Mouse (Mus musculus) kidney, embryonic 14.5 days (tissue): ENCODE data around the gene Atp2c2. TPM values are rescaled to one million over a fixed set of nuclear protein-coding genes. Genes with fewer than 3 reads are reported as not detected.

Experiments used
- ATAC-seq: fragments of 200-750 bp; cut with Nextera tagmentation; 2 replicates; pipeline ENCODE4 v1.8.0; 2017; ENCODE audit warnings: moderate number of reproducible peaks, mild to moderate bottlenecking, moderate TSS enrichment, moderate library complexity; ENCODE audit not compliant: low FRiP score, low TSS enrichment
- H3K27ac ChIP-seq: fragments of 300-500 bp; sonication (generic); 2 replicates; pipeline ENCODE4 v1.5.1; 2014; ENCODE audit warnings: low read depth, mild to moderate bottlenecking, low read length, moderate library complexity, mixed read lengths
- H3K27me3 ChIP-seq: fragments of 300-500 bp; sonication (generic); 2 replicates; pipeline ENCODE4 v1.6.1; 2014; ENCODE audit warnings: mild to moderate bottlenecking, low read length; ENCODE audit not compliant: control insufficient read depth, insufficient read depth
- H3K36me3 ChIP-seq: fragments of 300-500 bp; sonication (generic); 2 replicates; pipeline ENCODE4 v1.6.1; 2014; ENCODE audit warnings: low read length, mixed read lengths; ENCODE audit not compliant: control insufficient read depth, insufficient read depth
- H3K4me1 ChIP-seq: fragments of 300-500 bp; sonication (generic); 2 replicates; pipeline ENCODE4 v1.6.1; 2014; ENCODE audit warnings: low read length, mixed read lengths; ENCODE audit not compliant: control insufficient read depth, insufficient read depth
- H3K4me2 ChIP-seq: fragments of 300-500 bp; sonication (generic); replicated peaks from 2 replicates; pipeline ENCODE4 v1.6.1; 2014; ENCODE audit warnings: low read depth, mild to moderate bottlenecking, low read length
- H3K4me3 ChIP-seq: fragments of 300-500 bp; sonication (generic); 2 replicates; pipeline ENCODE4 v1.5.1; 2014; ENCODE audit warnings: mild to moderate bottlenecking, low read length
- H3K9ac ChIP-seq: fragments of 300-500 bp; sonication (generic); 2 replicates; pipeline ENCODE4 v1.6.1; 2014; ENCODE audit warnings: low read depth, mild to moderate bottlenecking, low read length, moderate library complexity
- H3K9me3 ChIP-seq: fragments of 300-500 bp; sonication (generic); 2 replicates; pipeline ENCODE4 v1.6.1; 2016; ENCODE audit warnings: low read length; ENCODE audit not compliant: control insufficient read depth
- WGBS: fragments of 180-500 bp; shearing (Covaris S2); extraction: QIAGEN DNeasy Blood & Tissue Kit; methylation state at CpG from one replicate; pipeline ENCODE4 v1.1.7; 2014; 5-methylcytosine and 5-hydroxymethylcytosine counted together
- polyA plus RNA-seq: library from polyadenylated mRNA; unstranded; fragments of >200 nt; fragmentation: Nextera tagmentation; extraction: Ambion mirVana; gene quantifications from 2 replicates; pipeline ENCODE4 v1.2.1, GENCODE M21; 2014

Gene Atp2c2
- polyA plus RNA-seq, 1 experiment from 2014 or later: 1.2 TPM

DNA sequence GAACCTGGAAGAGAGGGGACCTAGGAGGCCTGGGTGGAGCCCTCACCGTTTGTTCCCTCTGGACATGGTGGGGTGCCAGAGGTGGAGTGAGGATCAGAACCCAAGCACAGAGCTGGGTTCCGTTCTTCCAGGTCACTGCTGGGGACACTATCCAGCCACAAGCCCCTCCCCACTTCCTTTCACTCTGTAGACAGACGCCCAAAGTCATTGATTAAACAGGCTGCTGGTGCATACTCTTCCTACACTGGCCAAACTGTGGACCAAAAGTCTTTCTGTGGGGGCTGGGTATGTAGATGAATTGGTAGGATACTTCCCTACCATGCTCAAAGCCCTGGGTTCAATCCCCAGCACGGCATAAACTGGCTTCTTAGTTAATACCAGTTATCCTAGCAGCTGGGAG is 7.8 kb upstream of the Atp2c2 start:
- WGBS: 75% methylated on average over 4 of the region's 4 CpGs
- ATAC-seq: no peak
- H3K27ac ChIP-seq: no peak overlapping the region

DNA sequence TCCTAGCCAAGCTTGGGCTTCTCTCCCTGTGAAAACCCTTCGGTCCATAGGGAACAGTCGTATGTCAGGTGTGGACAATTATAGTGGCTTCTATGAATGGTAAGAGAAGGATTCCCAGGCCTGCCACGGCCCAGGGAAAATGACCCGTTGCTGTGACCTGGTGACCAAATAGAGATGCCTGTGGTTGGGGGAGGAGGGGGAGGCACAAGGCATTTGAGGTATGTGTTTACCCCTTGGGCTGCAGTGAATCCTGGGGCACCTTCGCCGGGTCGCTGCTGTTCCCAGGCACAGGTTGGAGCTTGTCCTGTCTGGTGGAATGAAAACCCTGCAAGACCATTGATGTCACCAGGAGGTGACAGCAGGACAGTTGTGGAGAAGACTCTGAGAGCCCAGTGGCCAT is 5.1 kb upstream of the Atp2c2 start:
- Histone ChIP-seq H3K9me3 (no peaks in the 10 kb centered on the region), H3K27me3 (peaks cover 10% of the 10 kb centered on the region), H3K4me3 (no peak overlapping the region), H3K4me2 (no peak overlapping the region), H3K36me3 (no peaks in the 10 kb centered on the region), H3K27ac (no peak overlapping the region), H3K9ac (no peak overlapping the region), H3K4me1 (no peaks in the 10 kb centered on the region)
- 74% methylated on average over 7 of the region's 7 CpGs for WGBS
- ATAC-seq: no peak

More for the DNA sequence above, 7.8 kb upstream of the Atp2c2 start:
- Histone ChIP-seq H3K36me3 (no peaks in the 10 kb centered on the region), H3K4me3 (no peak overlapping the region), H3K4me2 (no peak overlapping the region), H3K27me3 (no peaks in the 10 kb centered on the region), H3K4me1 (no peaks in the 10 kb centered on the region), H3K9me3 (no peaks in the 10 kb centered on the region), H3K9ac (no peak overlapping the region)

DNA sequence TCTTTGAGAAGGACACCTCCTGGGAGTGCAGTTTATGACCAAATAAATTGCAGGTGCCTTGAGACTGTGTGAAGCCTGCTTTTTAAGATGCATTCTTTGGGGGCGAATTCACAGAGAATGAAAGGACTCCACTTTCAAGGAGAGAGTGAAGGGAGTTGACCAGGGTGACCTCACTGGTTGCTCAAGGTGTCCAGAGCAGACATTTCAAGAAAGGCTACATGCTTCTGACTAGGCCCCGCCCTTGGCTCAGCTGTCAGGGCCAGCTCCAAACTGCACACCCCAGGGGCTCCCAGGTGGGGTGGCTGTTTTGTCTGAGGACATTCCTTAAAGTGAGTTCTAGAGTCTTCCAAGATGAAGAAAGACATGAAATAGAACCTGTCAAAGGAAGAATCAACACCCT is 2.6 kb upstream of the Atp2c2 start:
- H3K9me3 ChIP-seq: no peaks in the 10 kb centered on the region
- no peak for ATAC-seq
- no peak overlapping the region for H3K27ac ChIP-seq
- H3K4me1 ChIP-seq: 0 out of 2 replicates have a peak, but pooled peaks cover 2% of the 10 kb centered on the region
- H3K4me2 ChIP-seq: no peak overlapping the region
- H3K4me3 ChIP-seq: no peak overlapping the region
- WGBS: 84% methylated on average over 2 of the region's 2 CpGs
- no peaks in the 10 kb centered on the region for H3K36me3 ChIP-seq
- H3K27me3 ChIP-seq: peaks cover 29% of the 10 kb centered on the region
- H3K9ac ChIP-seq: no peak overlapping the region

DNA sequence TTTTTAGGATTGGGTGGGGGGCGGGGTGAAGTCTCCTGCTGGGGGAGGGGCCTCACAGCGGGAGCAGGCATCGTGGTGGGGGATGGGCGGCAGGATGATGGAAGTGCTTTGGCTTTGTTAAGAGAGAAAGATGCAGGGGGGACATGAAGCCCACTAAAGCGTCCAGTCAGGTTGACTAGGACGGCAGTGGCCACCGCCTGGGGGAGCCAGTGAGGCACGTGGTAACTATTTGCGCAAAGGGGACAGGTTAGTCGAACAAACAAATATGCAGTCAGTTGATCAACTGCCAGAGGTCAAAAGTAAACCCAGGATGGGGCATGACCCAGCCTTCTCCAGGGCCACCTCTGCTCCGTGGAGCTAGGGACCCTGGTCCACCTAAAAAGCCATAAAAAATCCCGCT is 849 bp upstream of the Atp2c2 start:
- H3K9ac ChIP-seq: no peak overlapping the region
- no peaks in the 10 kb centered on the region for H3K36me3 ChIP-seq
- no peak overlapping the region for H3K27ac ChIP-seq
- H3K4me2 ChIP-seq: peak overlapping the region; percentile 31
- H3K4me1 ChIP-seq: 0 out of 2 replicates have a peak, but pooled peaks cover 7% of the 10 kb centered on the region
- H3K9me3 ChIP-seq: no peaks in the 10 kb centered on the region
- H3K4me3 ChIP-seq: no peak overlapping the region; the same call in 1 of the 2 replicates
- ATAC-seq: no peak
- 4% methylated on average over 12 of the region's 12 CpGs for WGBS
- H3K27me3 ChIP-seq: peaks cover 31% of the 10 kb centered on the region

DNA sequence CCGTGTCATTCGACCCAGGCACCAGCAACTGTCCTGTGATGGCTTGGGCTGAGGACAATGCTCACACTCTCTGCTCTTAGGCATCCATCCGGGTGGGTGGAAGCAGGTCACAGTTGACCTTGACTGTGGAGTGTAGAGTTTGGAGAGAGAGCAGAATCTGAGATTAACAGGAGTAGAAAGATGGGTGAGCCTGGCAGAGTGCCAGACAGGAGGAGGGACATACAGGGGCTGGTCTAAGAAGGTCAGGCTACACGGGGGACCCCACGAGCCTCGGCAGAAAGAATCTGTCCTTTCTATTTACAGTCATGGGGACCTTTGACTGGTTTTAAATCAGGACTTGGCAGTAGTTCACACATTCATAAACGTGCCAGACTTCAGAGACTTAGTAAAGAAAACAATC is 3.2 kb downstream of the Atp2c2 start:
- H3K4me3 ChIP-seq: no peak overlapping the region
- 0 out of 2 replicates have a peak, but pooled peaks cover 7% of the 10 kb centered on the region for H3K4me1 ChIP-seq
- WGBS: 46% methylated on average over 7 of the region's 7 CpGs
- H3K4me2 ChIP-seq: no peak overlapping the region
- no peak for ATAC-seq
- peaks cover 31% of the 10 kb centered on the region for H3K27me3 ChIP-seq
- H3K36me3 ChIP-seq: no peaks in the 10 kb centered on the region
- no peak overlapping the region for H3K27ac ChIP-seq
- no peak overlapping the region for H3K9ac ChIP-seq
- H3K9me3 ChIP-seq: no peaks in the 10 kb centered on the region

DNA sequence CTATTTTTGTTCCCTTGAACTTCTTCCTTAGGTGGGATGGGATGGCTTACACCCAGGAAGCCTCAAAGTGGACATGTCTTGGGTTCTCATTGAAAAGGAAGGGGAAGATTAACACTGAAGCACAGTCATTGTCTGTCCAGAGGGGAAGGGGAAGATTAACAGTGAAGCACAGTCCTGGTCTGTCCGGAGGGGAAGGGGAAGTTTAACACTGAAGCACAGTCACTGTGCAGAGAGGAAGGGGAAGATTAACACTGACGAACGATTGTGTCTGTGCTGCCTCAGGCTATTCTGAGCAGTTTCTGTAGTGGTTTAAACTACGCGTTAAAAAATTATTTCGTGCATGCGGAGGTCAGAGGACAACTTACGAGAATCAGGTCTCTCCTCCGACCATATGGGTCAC is 7.3 kb downstream of the Atp2c2 start:
- Histone ChIP-seq H3K4me1 (0 out of 2 replicates have a peak, but pooled peaks cover 15% of the 10 kb centered on the region), H3K9ac (no peak overlapping the region), H3K9me3 (no peaks in the 10 kb centered on the region), H3K4me3 (no peak overlapping the region), H3K27me3 (0 out of 2 replicates have a peak, but pooled peaks cover 2% of the 10 kb centered on the region), H3K36me3 (no peaks in the 10 kb centered on the region), H3K27ac (no peak overlapping the region), H3K4me2 (no peak overlapping the region)
- WGBS: 88% methylated on average over 9 of the region's 9 CpGs
- no peak for ATAC-seq

DNA sequence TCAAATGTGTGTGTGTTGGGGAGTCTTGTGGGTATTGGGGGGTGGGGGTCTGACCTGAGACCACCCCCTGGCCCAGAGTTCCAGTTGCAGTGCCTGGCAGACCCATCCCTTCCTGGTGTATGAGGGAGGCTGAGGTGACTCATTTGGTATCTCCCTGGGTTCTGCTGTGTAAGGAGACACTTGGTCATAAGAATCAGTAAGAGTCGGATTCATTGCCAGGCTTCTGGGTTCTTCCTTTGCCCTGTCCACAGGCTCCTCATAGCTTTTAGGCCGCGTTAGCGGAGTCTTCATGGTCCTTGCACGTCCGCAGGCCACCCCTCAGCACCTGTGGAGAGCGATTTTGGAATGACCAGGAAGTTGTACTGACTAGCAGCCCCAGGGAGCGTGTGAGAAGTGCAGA is 8.7 kb downstream of the Atp2c2 start:
- Histone ChIP-seq H3K9me3 (no peaks in the 10 kb centered on the region), H3K9ac (no peak overlapping the region), H3K4me1 (0 out of 2 replicates have a peak, but pooled peaks cover 10% of the 10 kb centered on the region), H3K27ac (no peak overlapping the region), H3K36me3 (no peaks in the 10 kb centered on the region), H3K4me2 (no peak overlapping the region), H3K27me3 (no peaks in the 10 kb centered on the region), H3K4me3 (no peak overlapping the region)
- peak; percentile 14; the same call in 1 of the 2 replicates for ATAC-seq
- WGBS: 75% methylated on average over 8 of the region's 8 CpGs

DNA sequence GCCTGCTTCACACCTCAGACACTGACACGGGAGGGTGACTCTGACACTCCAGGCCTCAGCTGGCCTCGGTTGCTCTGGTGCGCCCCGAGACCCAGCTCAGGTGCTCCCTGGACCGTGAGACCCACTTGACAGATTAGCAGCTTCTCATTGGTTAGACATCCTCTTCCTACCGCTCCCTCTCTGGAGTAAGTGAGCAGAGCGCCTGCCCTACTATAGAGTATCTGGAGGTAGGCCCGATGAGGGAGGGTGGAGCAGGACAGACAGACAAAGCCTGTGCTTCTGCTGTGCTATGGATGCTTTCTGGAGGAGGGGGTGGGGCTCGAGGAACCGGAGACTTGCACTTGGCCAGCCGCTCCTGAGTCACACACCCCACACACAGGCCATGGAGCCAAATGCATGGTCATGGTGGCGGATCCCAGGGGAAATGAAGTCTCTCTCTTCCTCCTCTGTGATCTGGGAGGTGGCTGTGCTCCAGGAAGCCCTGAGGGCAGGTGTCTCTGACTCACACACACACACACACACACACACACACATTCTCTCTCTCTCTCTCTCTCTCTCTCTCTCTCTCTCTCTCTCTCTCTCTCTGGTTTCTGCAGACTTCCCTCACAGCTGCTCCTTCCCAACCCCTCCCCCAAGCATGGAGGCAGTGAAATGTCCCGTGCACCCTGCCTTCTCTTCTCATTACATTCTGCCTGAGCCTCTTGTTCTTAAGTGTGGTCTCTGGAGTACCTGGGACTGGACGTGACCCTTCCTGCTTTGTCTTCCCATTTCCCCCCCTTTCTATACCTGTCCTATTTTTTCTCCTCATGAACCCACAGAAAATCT is 9.3 kb downstream of the Atp2c2 start:
- WGBS: 52% methylated on average over 14 of the region's 14 CpGs
- Histone ChIP-seq H3K27ac (no peak overlapping the region; the same call in 1 of the 2 replicates), H3K4me3 (no peak overlapping the region), H3K36me3 (no peaks in the 10 kb centered on the region), H3K9me3 (no peaks in the 10 kb centered on the region), H3K4me1 (0 out of 2 replicates have a peak, but pooled peaks cover 10% of the 10 kb centered on the region), H3K27me3 (no peaks in the 10 kb centered on the region), H3K9ac (no peak overlapping the region), H3K4me2 (no peak overlapping the region)
- ATAC-seq: peak; percentile 60

DNA sequence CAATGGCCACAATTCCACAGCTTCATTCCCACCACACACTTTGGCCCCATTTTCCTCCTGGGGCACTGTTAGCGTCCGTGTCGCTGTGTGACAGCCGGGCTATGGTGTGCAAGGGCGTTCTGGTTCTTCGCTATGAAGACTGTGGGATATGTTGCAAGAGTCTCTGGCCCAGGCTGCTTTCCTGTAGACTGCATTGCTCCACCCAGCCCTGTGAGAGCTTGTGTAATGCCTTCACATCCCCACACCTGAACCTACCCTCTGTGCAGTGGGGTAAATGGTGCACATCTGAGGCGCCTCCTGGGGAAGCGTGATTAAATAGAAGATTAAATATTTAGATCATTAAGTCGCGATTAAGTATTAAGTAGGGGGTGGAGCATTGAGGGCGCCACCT is 9.9 kb downstream of the Atp2c2 start:
- 74% methylated on average over 11 of the region's 11 CpGs for WGBS
- peak; percentile 32; the same call in 1 of the 2 replicates for ATAC-seq
- no peaks in the 10 kb centered on the region for H3K9me3 ChIP-seq
- H3K4me3 ChIP-seq: no peak overlapping the region
- no peak overlapping the region for H3K4me2 ChIP-seq
- H3K27me3 ChIP-seq: no peaks in the 10 kb centered on the region
- H3K9ac ChIP-seq: no peak overlapping the region
- H3K4me1 ChIP-seq: 0 out of 2 replicates have a peak, but pooled peaks cover 10% of the 10 kb centered on the region
- H3K36me3 ChIP-seq: no peaks in the 10 kb centered on the region
- H3K27ac ChIP-seq: peak overlapping the region; percentile 17; the same call in 1 of the 2 replicates
